Mouse (Mus musculus): ENCODE data around the gene Ly86. TPM values are rescaled to one million over a fixed set of nuclear protein-coding genes. Genes with fewer than 3 reads are reported as not detected.
A peak's percentile ranks its signal among the peaks of the same experiment; 100 is the strongest.

The Ly86 gene
- polyA plus RNA-seq, 1 experiment from 2014 or later = 5.2 TPM

DNA sequence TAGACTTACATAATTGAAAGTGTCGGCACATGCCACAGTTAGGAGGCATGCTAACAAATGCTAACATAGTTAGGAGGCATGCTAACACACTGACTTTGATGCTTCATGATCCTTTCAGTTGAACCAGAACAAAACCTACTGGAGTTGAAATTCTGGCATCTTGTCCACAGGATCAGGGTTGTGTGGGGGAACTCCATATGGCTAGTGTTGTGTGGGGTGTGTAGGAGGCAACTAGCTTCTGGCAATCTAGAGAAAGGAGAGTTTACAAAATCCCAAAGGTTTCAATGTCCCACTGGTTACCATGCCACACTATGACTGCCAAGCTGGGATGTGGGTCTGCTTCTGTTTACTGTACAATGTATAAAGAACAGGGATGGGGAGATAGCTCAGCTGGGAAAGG, 70.7 kb downstream of the Ly86 start:
- no peak overlapping the region for H3K9ac ChIP-seq
- no peaks in the 10 kb centered on the region for H3K27me3 ChIP-seq
- no peaks in the 10 kb centered on the region for H3K4me1 ChIP-seq
- H3K36me3 ChIP-seq (ENCODE audit: poor library complexity, severe bottlenecking) = no peaks in the 10 kb centered on the region
- 97% methylated on average over 1 of the region's 1 CpGs for WGBS
- H3K9me3 ChIP-seq (replicated peaks) = no peaks in the 10 kb centered on the region
- H3K4me3 ChIP-seq = no peak overlapping the region
- no peak overlapping the region for H3K4me2 ChIP-seq
- no peak overlapping the region for H3K27ac ChIP-seq
- ATAC-seq = no peak

DNA sequence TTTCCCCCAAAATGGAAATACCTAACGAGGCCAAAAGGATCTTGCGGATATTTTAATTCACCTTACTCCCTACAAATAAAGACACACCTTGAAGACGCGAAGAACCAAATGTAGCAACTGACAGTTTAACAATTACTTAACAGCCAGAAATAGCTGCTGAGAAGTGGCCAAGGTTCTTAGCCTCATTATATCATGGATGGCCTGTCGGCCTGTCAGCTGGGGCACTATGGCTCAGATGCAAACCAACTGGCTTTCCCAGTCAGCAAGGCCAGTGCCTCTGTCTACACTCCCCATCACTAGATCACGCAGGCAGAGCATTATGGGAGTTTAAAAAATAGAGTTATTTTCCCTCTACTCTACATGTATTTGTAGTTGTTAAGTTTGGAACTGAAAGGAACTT, 78.4 kb downstream of the Ly86 start:
- H3K4me1 ChIP-seq = 0 out of 2 replicates have a peak, but pooled peaks cover 6% of the 10 kb centered on the region
- H3K9me3 ChIP-seq (replicated peaks) = 0 out of 2 replicates have a peak, but pooled peaks cover 4% of the 10 kb centered on the region
- H3K27ac ChIP-seq = no peak overlapping the region
- 92% methylated on average over 6 of the region's 6 CpGs for WGBS
- no peak overlapping the region for H3K4me2 ChIP-seq
- no peaks in the 10 kb centered on the region for H3K27me3 ChIP-seq
- no peaks in the 10 kb centered on the region for H3K36me3 ChIP-seq (ENCODE audit: poor library complexity, severe bottlenecking)
- no peak overlapping the region for H3K4me3 ChIP-seq
- ATAC-seq = no peak
- H3K9ac ChIP-seq = no peak overlapping the region

DNA sequence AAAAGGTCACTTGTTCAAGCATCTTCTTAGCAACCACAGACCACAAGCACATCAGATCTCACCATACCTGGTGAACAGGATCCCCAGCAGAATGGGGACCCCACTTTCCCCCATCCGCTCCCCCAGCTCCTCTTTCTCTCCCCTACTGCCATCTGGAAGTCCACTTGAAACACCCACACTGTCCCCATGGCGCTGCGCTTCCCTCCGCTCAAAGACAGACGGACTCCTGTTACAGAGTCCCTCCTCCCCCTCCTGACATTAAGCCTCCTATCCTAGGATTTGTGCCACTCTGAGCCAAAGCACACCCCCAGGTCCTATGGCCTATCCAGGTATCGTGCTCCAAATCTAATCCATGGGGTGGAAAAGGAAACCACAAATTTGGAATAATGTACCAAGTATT, 79.9 kb downstream of the Ly86 start:
- H3K27me3 ChIP-seq = no peaks in the 10 kb centered on the region
- no peak overlapping the region for H3K27ac ChIP-seq
- H3K36me3 ChIP-seq (ENCODE audit: poor library complexity, severe bottlenecking) = no peaks in the 10 kb centered on the region
- 0 out of 2 replicates have a peak, but pooled peaks cover 4% of the 10 kb centered on the region for H3K9me3 ChIP-seq (replicated peaks)
- H3K4me2 ChIP-seq = no peak overlapping the region
- 85% methylated on average over 6 of the region's 6 CpGs for WGBS
- ATAC-seq = no peak
- no peak overlapping the region for H3K4me3 ChIP-seq
- H3K4me1 ChIP-seq = 0 out of 2 replicates have a peak, but pooled peaks cover 6% of the 10 kb centered on the region
- H3K9ac ChIP-seq = no peak overlapping the region

DNA sequence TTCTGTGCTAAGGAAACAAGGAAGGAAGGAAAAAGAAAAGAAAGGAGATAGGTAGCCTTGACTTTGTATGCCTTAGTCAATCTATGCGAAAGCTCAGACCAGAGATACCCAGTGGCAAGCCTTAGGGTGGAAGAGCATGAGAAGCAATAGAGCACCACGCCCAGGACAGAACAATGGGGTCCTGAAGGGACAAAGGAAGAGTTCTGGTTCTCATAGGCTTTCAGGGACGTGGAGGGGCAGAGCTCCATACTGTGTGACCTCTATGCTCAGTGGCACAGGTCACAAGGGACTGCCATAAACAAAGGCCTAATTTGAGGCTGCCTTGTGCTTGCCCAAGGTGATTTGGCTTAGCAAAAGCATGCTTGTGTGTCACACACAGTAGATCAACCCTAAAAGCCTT, 80.4 kb downstream of the Ly86 start:
- H3K4me2 ChIP-seq = no peak overlapping the region
- 0 out of 2 replicates have a peak, but pooled peaks cover 4% of the 10 kb centered on the region for H3K9me3 ChIP-seq (replicated peaks)
- H3K4me3 ChIP-seq = no peak overlapping the region
- H3K9ac ChIP-seq = no peak overlapping the region
- H3K27me3 ChIP-seq = no peaks in the 10 kb centered on the region
- 0 out of 2 replicates have a peak, but pooled peaks cover 6% of the 10 kb centered on the region for H3K4me1 ChIP-seq
- no peaks in the 10 kb centered on the region for H3K36me3 ChIP-seq (ENCODE audit: poor library complexity, severe bottlenecking)
- no peak overlapping the region for H3K27ac ChIP-seq
- ATAC-seq = no peak
- 56% methylated on average over 3 of the region's 3 CpGs for WGBS

DNA sequence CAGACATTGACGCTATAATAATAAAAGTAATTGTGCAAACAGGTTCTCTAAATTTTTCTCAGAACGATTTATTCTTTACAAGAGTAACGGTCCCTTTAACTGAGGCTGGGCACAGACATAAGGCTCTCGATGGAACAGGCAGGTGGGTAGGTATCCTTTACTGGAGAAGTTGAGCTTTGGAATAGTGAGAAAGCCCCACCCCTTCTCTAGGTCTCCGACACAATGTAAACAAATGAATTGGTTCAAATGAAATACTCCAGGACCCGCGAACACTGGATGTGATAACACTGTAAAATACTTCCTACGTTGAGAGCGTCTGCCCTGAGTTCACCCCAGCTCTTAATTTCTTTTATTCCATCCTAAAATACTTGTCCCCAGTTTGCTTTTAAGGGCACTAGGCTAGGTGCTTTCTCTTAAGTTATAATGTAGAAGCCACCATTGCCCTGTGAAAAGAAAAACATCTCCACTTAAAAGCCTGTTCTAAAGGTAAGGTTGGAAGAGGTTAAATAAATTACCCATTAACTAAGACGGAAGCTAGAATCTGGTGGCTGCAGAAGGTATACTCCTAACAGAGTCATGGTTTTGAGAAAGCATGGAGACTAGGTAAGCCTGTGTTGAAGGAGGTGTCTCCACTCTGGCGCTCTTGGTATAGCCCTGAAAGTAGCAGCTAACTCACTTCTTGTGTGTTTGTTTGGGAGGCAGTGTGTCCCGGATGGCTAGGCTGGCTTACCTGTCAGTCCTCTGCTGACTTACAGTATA, 81.7 kb downstream of the Ly86 start:
- H3K36me3 ChIP-seq (ENCODE audit: poor library complexity, severe bottlenecking) = no peaks in the 10 kb centered on the region
- ATAC-seq = no peak
- H3K9ac ChIP-seq = no peak overlapping the region
- H3K4me1 ChIP-seq = no peaks in the 10 kb centered on the region
- 89% methylated on average over 12 of the region's 12 CpGs for WGBS
- H3K4me2 ChIP-seq = no peak overlapping the region
- 0 out of 2 replicates have a peak, but pooled peaks cover 4% of the 10 kb centered on the region for H3K9me3 ChIP-seq (replicated peaks)
- no peaks in the 10 kb centered on the region for H3K27me3 ChIP-seq
- H3K4me3 ChIP-seq = no peak overlapping the region
- H3K27ac ChIP-seq = no peak overlapping the region

DNA sequence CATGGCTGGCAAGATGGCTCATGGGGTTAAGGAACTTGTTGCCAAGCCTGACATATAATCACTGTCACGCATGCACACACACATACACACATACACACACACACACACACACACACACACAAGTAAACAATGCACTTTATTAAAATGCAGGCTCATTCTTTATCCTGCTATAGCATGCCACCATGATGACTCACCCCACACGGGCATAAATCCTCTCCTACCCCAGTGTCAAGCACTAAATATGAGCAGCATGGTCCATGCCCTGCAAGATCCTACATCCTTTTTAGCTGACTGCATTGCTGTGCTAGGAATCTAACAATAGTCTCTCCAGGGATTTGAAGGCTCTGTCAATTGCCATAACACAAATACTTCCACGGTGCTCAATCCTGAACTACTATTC, 83.5 kb downstream of the Ly86 start:
- peaks cover 9% of the 10 kb centered on the region; the same call in 1 of the 2 replicates for H3K27me3 ChIP-seq
- 74% methylated on average over 3 of the region's 3 CpGs for WGBS
- 0 out of 2 replicates have a peak, but pooled peaks cover 4% of the 10 kb centered on the region for H3K9me3 ChIP-seq (replicated peaks)
- H3K4me2 ChIP-seq = no peak overlapping the region
- H3K4me1 ChIP-seq = no peaks in the 10 kb centered on the region
- no peak overlapping the region for H3K9ac ChIP-seq
- ATAC-seq = no peak
- H3K4me3 ChIP-seq = no peak overlapping the region
- H3K36me3 ChIP-seq (ENCODE audit: poor library complexity, severe bottlenecking) = no peaks in the 10 kb centered on the region
- no peak overlapping the region for H3K27ac ChIP-seq

DNA sequence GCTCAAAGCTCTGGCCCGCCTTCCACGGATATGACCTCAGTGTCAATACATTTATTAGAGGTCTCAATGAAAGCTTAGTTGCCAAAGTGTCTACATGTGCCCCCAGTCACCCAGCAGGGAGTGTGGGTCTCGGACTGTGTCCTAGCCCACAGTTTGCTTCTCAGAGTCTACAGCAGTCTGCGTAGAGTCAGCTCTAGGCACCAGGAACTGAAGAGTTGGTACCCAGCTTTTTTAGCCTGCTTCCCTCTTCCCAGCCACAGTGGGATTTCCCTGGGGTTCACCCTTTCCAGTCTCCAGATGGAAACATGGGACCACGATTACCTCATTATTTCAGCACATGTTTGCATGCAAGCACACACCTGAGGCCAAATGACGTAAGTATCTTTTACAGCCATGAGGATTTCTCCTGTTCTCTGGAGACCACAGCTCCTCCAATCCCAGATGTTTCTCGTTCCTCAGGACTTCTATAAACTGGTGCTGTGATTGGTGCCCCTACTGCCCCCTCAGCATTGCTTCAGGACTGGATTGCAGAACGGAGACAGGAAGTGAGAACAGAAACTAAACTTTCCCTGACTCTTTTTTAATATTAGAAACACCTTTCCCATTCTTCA, 84.8 kb downstream of the Ly86 start:
- Histone ChIP-seq H3K27me3 (peaks cover 13% of the 10 kb centered on the region), H3K27ac (no peak overlapping the region), H3K4me1 (0 out of 2 replicates have a peak, but pooled peaks cover 5% of the 10 kb centered on the region), H3K4me2 (no peak overlapping the region), H3K4me3 (no peak overlapping the region), H3K9ac (no peak overlapping the region), H3K9me3 (replicated peaks) (no peaks in the 10 kb centered on the region), H3K36me3 (ENCODE audit: poor library complexity, severe bottlenecking) (no peaks in the 10 kb centered on the region)
- WGBS = 77% methylated on average over 8 of the region's 8 CpGs
- no peak for ATAC-seq

DNA sequence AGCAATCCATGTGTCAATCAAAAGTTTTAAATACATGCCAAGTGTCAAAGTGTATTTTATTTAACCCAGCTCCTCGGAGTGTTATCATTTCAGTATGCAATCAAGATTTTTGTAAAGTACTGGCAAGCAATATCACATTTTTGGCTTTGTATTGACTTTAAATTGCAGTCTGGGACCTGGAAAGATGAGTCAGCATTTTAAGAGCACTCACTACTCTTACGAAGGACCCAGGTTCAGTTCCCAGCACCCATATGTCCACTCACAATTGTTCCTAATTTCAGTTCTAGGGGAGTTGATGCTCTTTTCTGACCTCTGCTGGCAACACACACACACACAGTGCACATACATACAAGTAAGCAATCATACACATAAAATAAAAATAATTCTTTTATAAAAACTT, 86.7 kb downstream of the Ly86 start:
- 97% methylated on average over 2 of the region's 2 CpGs for WGBS
- Histone ChIP-seq H3K36me3 (ENCODE audit: poor library complexity, severe bottlenecking) (no peaks in the 10 kb centered on the region), H3K9me3 (replicated peaks) (no peaks in the 10 kb centered on the region), H3K27me3 (peaks cover 31% of the 10 kb centered on the region), H3K4me3 (no peak overlapping the region), H3K9ac (no peak overlapping the region), H3K27ac (no peak overlapping the region), H3K4me2 (no peak overlapping the region), H3K4me1 (0 out of 2 replicates have a peak, but pooled peaks cover 6% of the 10 kb centered on the region)
- no peak for ATAC-seq

DNA sequence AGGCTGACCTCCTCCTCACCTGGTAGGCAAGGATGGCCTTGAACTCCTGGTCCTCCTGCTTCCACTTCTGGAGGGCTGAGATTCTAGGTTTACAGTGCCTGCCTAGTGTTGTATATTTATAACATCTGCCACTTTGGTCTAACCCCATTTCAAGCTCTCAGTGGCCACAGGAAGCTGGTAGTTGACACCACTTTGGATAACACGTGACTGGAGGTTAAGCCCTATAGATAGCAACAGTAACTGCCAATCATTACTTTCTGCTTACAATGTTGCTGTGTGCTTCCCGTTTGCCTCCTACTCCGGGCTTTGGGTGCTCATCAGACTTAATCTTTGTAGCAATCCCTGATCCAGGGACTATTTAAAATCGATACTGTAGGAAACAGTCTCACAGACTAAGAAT, 87.6 kb downstream of the Ly86 start:
- Histone ChIP-seq H3K9me3 (replicated peaks) (no peaks in the 10 kb centered on the region), H3K4me2 (no peak overlapping the region), H3K9ac (no peak overlapping the region), H3K36me3 (ENCODE audit: poor library complexity, severe bottlenecking) (no peaks in the 10 kb centered on the region), H3K4me1 (0 out of 2 replicates have a peak, but pooled peaks cover 6% of the 10 kb centered on the region), H3K27ac (no peak overlapping the region), H3K27me3 (peaks cover 39% of the 10 kb centered on the region), H3K4me3 (no peak overlapping the region)
- ATAC-seq = no peak
- WGBS = 64% methylated on average over 4 of the region's 4 CpGs

DNA sequence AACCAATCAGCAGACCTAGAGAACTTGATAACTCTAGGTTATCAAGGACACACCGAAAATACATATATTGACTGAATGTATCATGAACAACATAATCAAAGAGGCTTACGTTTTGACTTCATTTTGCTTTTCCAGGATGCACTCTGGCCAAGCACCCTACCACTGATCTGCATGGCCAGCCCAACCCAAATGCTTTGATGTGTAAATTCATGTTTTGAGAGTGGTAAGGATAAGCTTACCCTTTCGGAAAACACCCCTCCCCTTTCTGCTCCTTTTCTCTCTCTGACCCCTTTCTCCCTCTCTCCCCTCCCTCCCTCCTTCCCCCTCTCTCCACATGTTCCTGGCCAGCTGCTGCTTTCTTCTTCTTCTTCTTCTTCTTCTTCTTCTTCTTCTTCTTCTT, 88.1 kb downstream of the Ly86 start:
- H3K27me3 ChIP-seq = peaks cover 44% of the 10 kb centered on the region
- no peaks in the 10 kb centered on the region for H3K36me3 ChIP-seq (ENCODE audit: poor library complexity, severe bottlenecking)
- 0 out of 2 replicates have a peak, but pooled peaks cover 6% of the 10 kb centered on the region for H3K4me1 ChIP-seq
- H3K4me3 ChIP-seq = no peak overlapping the region
- H3K9ac ChIP-seq = no peak overlapping the region
- H3K4me2 ChIP-seq = no peak overlapping the region
- H3K27ac ChIP-seq = no peak overlapping the region
- ATAC-seq = no peak
- WGBS = 30% methylated on average over 3 of the region's 3 CpGs
- no peaks in the 10 kb centered on the region for H3K9me3 ChIP-seq (replicated peaks)

DNA sequence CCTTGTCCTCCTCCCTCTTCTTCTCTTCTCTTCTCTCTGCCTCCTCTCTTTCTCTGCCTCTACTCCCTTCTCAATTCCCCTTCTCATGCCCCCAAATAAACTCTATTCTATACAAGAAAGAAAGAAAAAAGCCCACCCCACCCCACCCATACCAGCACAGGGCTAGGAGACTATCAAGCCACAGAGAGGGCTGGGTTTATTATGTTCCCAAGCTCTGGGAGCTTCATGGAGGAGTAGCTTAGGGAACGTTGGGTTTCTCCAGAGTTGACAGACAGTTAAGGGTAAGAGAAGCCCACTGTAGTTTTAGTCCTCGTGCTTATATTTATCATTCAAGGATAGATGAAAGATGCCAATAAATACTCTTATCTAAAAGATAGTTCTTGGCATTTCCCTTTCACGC, 88.7 kb downstream of the Ly86 start:
- no peaks in the 10 kb centered on the region for H3K9me3 ChIP-seq (replicated peaks)
- peaks cover 48% of the 10 kb centered on the region for H3K27me3 ChIP-seq
- H3K4me2 ChIP-seq = no peak overlapping the region
- H3K36me3 ChIP-seq (ENCODE audit: poor library complexity, severe bottlenecking) = no peaks in the 10 kb centered on the region
- H3K9ac ChIP-seq = no peak overlapping the region
- H3K4me1 ChIP-seq = 0 out of 2 replicates have a peak, but pooled peaks cover 6% of the 10 kb centered on the region
- peak; percentile 57; the same call in 1 of the 2 replicates for ATAC-seq
- no peak overlapping the region for H3K4me3 ChIP-seq
- no peak overlapping the region for H3K27ac ChIP-seq
- 14% methylated on average over 3 of the region's 3 CpGs for WGBS

DNA sequence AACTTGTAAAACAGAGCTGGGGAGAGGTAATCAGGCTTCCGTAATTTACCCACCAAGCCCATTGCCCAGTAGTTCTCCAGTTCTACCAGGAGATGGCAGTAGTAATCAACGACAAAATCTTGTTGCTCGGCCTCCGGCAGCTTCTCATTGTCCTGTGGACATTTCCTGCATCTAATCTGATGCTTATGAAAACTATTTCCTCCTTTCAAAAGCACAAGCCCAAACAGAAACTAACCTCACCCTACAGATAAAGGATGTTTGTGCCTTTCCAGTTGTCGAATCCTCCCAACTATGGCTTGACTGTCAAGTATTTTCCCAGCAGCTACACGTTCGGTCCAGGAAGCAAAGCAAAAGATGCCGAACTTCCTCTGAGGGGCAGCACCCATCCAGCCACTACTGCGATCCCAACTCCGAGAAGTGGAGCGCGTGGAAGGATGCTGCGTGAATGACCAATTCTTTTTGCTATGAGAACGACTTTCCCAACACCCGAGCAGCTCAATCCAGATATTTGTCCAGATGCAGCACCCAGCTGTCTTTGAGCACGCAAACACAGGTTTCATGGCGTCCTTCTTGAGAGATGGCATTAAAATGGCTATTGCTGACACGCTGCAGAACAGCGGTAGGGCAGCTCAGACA, 89.2 kb downstream of the Ly86 start:
- Histone ChIP-seq H3K4me3 (peak overlapping the region; percentile 44), H3K27me3 (peaks cover 53% of the 10 kb centered on the region), H3K27ac (no peak overlapping the region), H3K9me3 (replicated peaks) (no peaks in the 10 kb centered on the region), H3K4me1 (0 out of 2 replicates have a peak, but pooled peaks cover 6% of the 10 kb centered on the region), H3K36me3 (ENCODE audit: poor library complexity, severe bottlenecking) (no peaks in the 10 kb centered on the region), H3K4me2 (peak overlapping the region; percentile 75), H3K9ac (peak overlapping the region; percentile 55)
- under 1% methylated on average over 19 of the region's 19 CpGs for WGBS
- peak; percentile 78 for ATAC-seq

All from forebrain, embryonic 13.5 days (tissue).